Mouse (Mus musculus) midbrain, embryonic 12.5 days (tissue): ENCODE data around the gene Hnrnpf. TPM values are rescaled to one million over a fixed set of nuclear protein-coding genes. Genes with fewer than 3 reads are reported as not detected.

ENCODE experiments used
- ATAC-seq: fragments of 200-750 bp; cut with Nextera tagmentation; 2 replicates; pipeline ENCODE4 v1.8.0; 2017; ENCODE audit warnings: low read depth, moderate TSS enrichment, moderate library complexity; ENCODE audit not compliant: low FRiP score
- H3K27ac ChIP-seq: fragments of 300-500 bp; sonication (generic); replicated peaks from 2 replicates; pipeline ENCODE4 v1.5.1; 2016; ENCODE audit warnings: mild to moderate bottlenecking
- H3K27me3 ChIP-seq: fragments of 300-500 bp; sonication (generic); 2 replicates; pipeline ENCODE4 v1.6.1; 2016; ENCODE audit warnings: mild to moderate bottlenecking
- H3K36me3 ChIP-seq: fragments of 300-500 bp; sonication (generic); 2 replicates; pipeline ENCODE4 v1.6.1; 2016
- H3K4me1 ChIP-seq: fragments of 300-500 bp; sonication (generic); 2 replicates; pipeline ENCODE4 v1.6.1; 2016
- H3K4me2 ChIP-seq: fragments of 300-500 bp; sonication (generic); replicated peaks from 2 replicates; pipeline ENCODE4 v1.6.1; 2016; ENCODE audit warnings: mild to moderate bottlenecking, moderate library complexity
- H3K4me3 ChIP-seq: fragments of 300-500 bp; sonication (generic); 2 replicates; pipeline ENCODE4 v1.5.1; 2016; ENCODE audit warnings: mild to moderate bottlenecking
- H3K9ac ChIP-seq: fragments of 300-500 bp; sonication (generic); replicated peaks from 2 replicates; pipeline ENCODE4 v1.6.1; 2016; ENCODE audit warnings: mild to moderate bottlenecking, moderate library complexity
- H3K9me3 ChIP-seq: fragments of 300-500 bp; sonication (generic); 2 replicates; pipeline ENCODE4 v1.6.1; 2016; ENCODE audit warnings: mild to moderate bottlenecking
- WGBS: fragments of 180-500 bp; shearing (Covaris S2); methylation state at CpG from one replicate; pipeline ENCODE4 v1.1.7; 2016; 5-methylcytosine and 5-hydroxymethylcytosine counted together
- polyA plus RNA-seq: library from polyadenylated mRNA; unstranded; fragments of >200 nt; fragmentation: Nextera tagmentation; extraction: Ambion mirVana; gene quantifications from 2 replicates; pipeline ENCODE4 v1.2.1, GENCODE M21; 2016

Gene Hnrnpf
- polyA plus RNA-seq, 1 experiment from 2014 or later = 521 TPM

GRCm38 (mm10) chr6:117893435-117893834 is 6.7 kb upstream of the Hnrnpf start:
- Histone ChIP-seq H3K27me3 (no peaks in the 10 kb centered on the region), H3K36me3 (no peaks in the 10 kb centered on the region), H3K4me3 (no peak overlapping the region), H3K9me3 (no peaks in the 10 kb centered on the region), H3K4me1 (0 out of 2 replicates have a peak, but pooled peaks cover 3% of the 10 kb centered on the region), H3K4me2 (no peak overlapping the region), H3K9ac (no peak overlapping the region), H3K27ac (no peak overlapping the region)
- no peak for ATAC-seq
- 96% methylated on average over 2 of the region's 2 CpGs for WGBS

- no peak overlapping the region for H3K4me3 ChIP-seq
- H3K4me2 ChIP-seq = no peak overlapping the region
- H3K4me1 ChIP-seq = no peaks in the 10 kb centered on the region
- H3K27me3 ChIP-seq = no peaks in the 10 kb centered on the region
- ATAC-seq = no peak
- H3K36me3 ChIP-seq = no peaks in the 10 kb centered on the region
- no peak overlapping the region for H3K27ac ChIP-seq
- no peak overlapping the region for H3K9ac ChIP-seq
- no peaks in the 10 kb centered on the region for H3K9me3 ChIP-seq
- WGBS = 79% methylated on average over 5 of the region's 5 CpGs
These were observed 2.3 kb upstream of the Hnrnpf start for GRCm38 (mm10) chr6:117897800-117898199.

GRCm38 (mm10) chr6:117901510-117902402 is 1.6 kb downstream of the Hnrnpf start:
- H3K27ac ChIP-seq = no peak overlapping the region
- 75% methylated on average over 9 of the region's 9 CpGs for WGBS
- H3K27me3 ChIP-seq = no peaks in the 10 kb centered on the region

GRCm38 (mm10) chr6:117902556-117902955 is 2.4 kb downstream of the Hnrnpf start:
- H3K4me3 ChIP-seq = no peak overlapping the region
- no peak overlapping the region for H3K9ac ChIP-seq
- no peak for ATAC-seq
- no peaks in the 10 kb centered on the region for H3K27me3 ChIP-seq
- H3K4me1 ChIP-seq = peaks cover 8% of the 10 kb centered on the region
- no peak overlapping the region for H3K4me2 ChIP-seq
- WGBS = 81% methylated on average over 4 of the region's 4 CpGs
- H3K27ac ChIP-seq = no peak overlapping the region
- no peaks in the 10 kb centered on the region for H3K9me3 ChIP-seq
- no peaks in the 10 kb centered on the region for H3K36me3 ChIP-seq

More at GRCm38 (mm10) chr6:117901510-117902402, 1.6 kb downstream of the Hnrnpf start:
- ATAC-seq = no peak
- H3K9me3 ChIP-seq = no peaks in the 10 kb centered on the region
- no peak overlapping the region for H3K9ac ChIP-seq
- no peaks in the 10 kb centered on the region for H3K36me3 ChIP-seq
- H3K4me1 ChIP-seq = peaks cover 8% of the 10 kb centered on the region
- H3K4me3 ChIP-seq = no peak overlapping the region
- H3K4me2 ChIP-seq = no peak overlapping the region

- Histone ChIP-seq H3K4me2 (no peak overlapping the region), H3K27me3 (no peaks in the 10 kb centered on the region), H3K36me3 (no peaks in the 10 kb centered on the region), H3K9me3 (no peaks in the 10 kb centered on the region), H3K27ac (no peak overlapping the region), H3K4me1 (peaks cover 18% of the 10 kb centered on the region), H3K4me3 (no peak overlapping the region), H3K9ac (no peak overlapping the region)
- 76% methylated on average over 3 of the region's 3 CpGs for WGBS
- ATAC-seq = no peak
These were observed 3.7 kb downstream of the Hnrnpf start for GRCm38 (mm10) chr6:117903836-117904235.

GRCm38 (mm10) chr6:117905260-117905930 is 5.3 kb downstream of the Hnrnpf start:
- WGBS = 29% methylated on average over 4 of the region's 4 CpGs
- Histone ChIP-seq H3K36me3 (no peaks in the 10 kb centered on the region), H3K27ac (no peak overlapping the region), H3K27me3 (no peaks in the 10 kb centered on the region), H3K4me1 (peaks cover 28% of the 10 kb centered on the region), H3K9me3 (no peaks in the 10 kb centered on the region), H3K4me2 (peak overlapping the region; percentile 60), H3K9ac (peak overlapping the region; percentile 63), H3K4me3 (peak overlapping the region; percentile 99)
- no peak for ATAC-seq

- H3K27ac ChIP-seq = peak overlapping the region; percentile 60
- H3K4me3 ChIP-seq = peak overlapping the region; percentile 99
- peak overlapping the region; percentile 63 for H3K9ac ChIP-seq
- peaks cover 28% of the 10 kb centered on the region for H3K4me1 ChIP-seq
- ATAC-seq = peak; percentile 36
- peak overlapping the region; percentile 60 for H3K4me2 ChIP-seq
- H3K36me3 ChIP-seq = no peaks in the 10 kb centered on the region
- no peaks in the 10 kb centered on the region for H3K27me3 ChIP-seq
- H3K9me3 ChIP-seq = no peaks in the 10 kb centered on the region
- under 1% methylated on average over 25 of the region's 25 CpGs for WGBS
These were observed 5.9 kb downstream of the Hnrnpf start for GRCm38 (mm10) chr6:117906015-117906531.

GRCm38 (mm10) chr6:117906590-117907271 is 6.6 kb downstream of the Hnrnpf start:
- peak overlapping the region; percentile 99 for H3K4me3 ChIP-seq
- H3K9ac ChIP-seq = peak overlapping the region; percentile 92
- H3K4me1 ChIP-seq = peaks cover 28% of the 10 kb centered on the region
- peak overlapping the region; percentile 90 for H3K27ac ChIP-seq
- H3K4me2 ChIP-seq = peak overlapping the region; percentile 98
- no peaks in the 10 kb centered on the region for H3K27me3 ChIP-seq
- no peaks in the 10 kb centered on the region for H3K9me3 ChIP-seq
- peak; percentile 98 for ATAC-seq
- H3K36me3 ChIP-seq = no peaks in the 10 kb centered on the region
- WGBS = under 1% methylated on average over 57 of the region's 68 CpGs

GRCm38 (mm10) chr6:117907301-117907978 is 7.3 kb downstream of the Hnrnpf start:
- Histone ChIP-seq H3K27me3 (no peaks in the 10 kb centered on the region), H3K9ac (peak overlapping the region; percentile 92), H3K27ac (peak overlapping the region; percentile 90), H3K4me2 (peak overlapping the region; percentile 98), H3K9me3 (no peaks in the 10 kb centered on the region), H3K36me3 (no peaks in the 10 kb centered on the region), H3K4me3 (peak overlapping the region; percentile 99), H3K4me1 (peaks cover 28% of the 10 kb centered on the region)
- ATAC-seq = peak; percentile 65
- under 1% methylated on average over 61 of the region's 77 CpGs for WGBS

- Histone ChIP-seq H3K4me2 (peak overlapping the region; percentile 98), H3K27me3 (no peaks in the 10 kb centered on the region)
- WGBS = under 1% methylated on average over 26 of the region's 26 CpGs
These were observed 7.8 kb downstream of the Hnrnpf start for GRCm38 (mm10) chr6:117907979-117908355.

GRCm38 (mm10) chr6:117908424-117908900 is 8.3 kb downstream of the Hnrnpf start:
- H3K4me3 ChIP-seq = peak overlapping the region; percentile 99
- under 1% methylated on average over 14 of the region's 14 CpGs for WGBS
- no peak overlapping the region for H3K27ac ChIP-seq

More at GRCm38 (mm10) chr6:117907979-117908355, 7.8 kb downstream of the Hnrnpf start:
- Histone ChIP-seq H3K4me1 (peaks cover 28% of the 10 kb centered on the region), H3K27ac (peak overlapping the region; percentile 90; the same call in 1 of the 2 replicates), H3K36me3 (no peaks in the 10 kb centered on the region), H3K9ac (peak overlapping the region; percentile 92), H3K4me3 (peak overlapping the region; percentile 99), H3K9me3 (no peaks in the 10 kb centered on the region)
- no peak; the same call in 1 of the 2 replicates for ATAC-seq

More at GRCm38 (mm10) chr6:117908424-117908900, 8.3 kb downstream of the Hnrnpf start:
- Histone ChIP-seq H3K9me3 (no peaks in the 10 kb centered on the region), H3K36me3 (no peaks in the 10 kb centered on the region), H3K4me1 (peaks cover 28% of the 10 kb centered on the region), H3K4me2 (peak overlapping the region; percentile 98), H3K9ac (peak overlapping the region; percentile 92), H3K27me3 (no peaks in the 10 kb centered on the region)
- ATAC-seq = no peak
